ENCODE assay signal across 9 mouse cellular contexts in the genomic region with DNA sequence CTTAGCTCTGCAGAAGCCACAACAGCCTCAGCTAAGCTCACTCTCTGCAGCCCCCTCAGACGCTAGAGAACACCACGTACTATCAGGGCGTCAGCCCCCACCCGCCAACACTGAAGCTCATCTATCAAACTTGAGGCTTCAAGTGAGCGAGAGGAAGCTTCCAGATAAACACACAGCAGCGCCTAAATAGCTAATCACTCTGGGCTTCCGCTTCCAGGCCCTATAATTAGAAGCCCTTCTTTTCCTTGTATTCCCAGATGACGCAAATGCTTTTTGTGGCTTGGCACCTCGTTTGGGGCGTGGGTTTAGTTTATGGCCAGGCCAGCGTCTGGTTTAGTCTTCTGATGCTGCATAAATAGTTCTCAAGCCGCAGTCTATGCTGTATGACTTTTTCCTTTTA.
DNase-seq lines count a peak whose midpoint lies in the region; ATAC-seq and TF ChIP-seq lines count a peak whose summit lies in the region.
"Had no signal": no experiment of that assay in that cellular context is flagged by ENCODE, and none has a peak within 500 bp of the region (broad histone marks: within the 10 kb centered on the region; RNA-seq: fewer than 3 reads in every experiment).

No protein-coding gene starts in this region.

- H3K9ac ChIP-seq in kidney, postnatal 0 days (ENCODE audit: low read depth, low read length), result 0 out of 2 replicates have a peak overlapping the region, but pooled peaks have one; percentile 14
- no peak overlapping the region for H3K9ac ChIP-seq in limb, embryonic 14.5 days (ENCODE audit: low read depth, low read length, severe bottlenecking)
- H3K9ac ChIP-seq in midbrain, postnatal 0 days (replicated peaks; ENCODE audit: low read length, poor library complexity, severe bottlenecking), result no peak overlapping the region
- H3K9ac ChIP-seq: neural tube, embryonic 13.5 days had no signal

- no peaks in the 10 kb centered on the region for H3K36me3 ChIP-seq in kidney, postnatal 0 days (ENCODE audit: insufficient read depth, low read length)
- H3K36me3 ChIP-seq in limb, embryonic 14.5 days (ENCODE audit: control insufficient read depth, insufficient read depth, low read length), result no peaks in the 10 kb centered on the region; the same call in 1 of the 2 replicates
- no peaks in the 10 kb centered on the region for H3K36me3 ChIP-seq in midbrain, postnatal 0 days (ENCODE audit: insufficient read depth, low read length)
- H3K36me3 ChIP-seq: neural tube, embryonic 13.5 days had no signal

- H3K27me3 ChIP-seq in kidney, postnatal 0 days (ENCODE audit: insufficient read depth, low read length), result no peaks in the 10 kb centered on the region
- H3K27me3 ChIP-seq in limb, embryonic 14.5 days (ENCODE audit: control insufficient read depth, insufficient read depth, low read length), result no peaks in the 10 kb centered on the region
- no peaks in the 10 kb centered on the region for H3K27me3 ChIP-seq in midbrain, postnatal 0 days (ENCODE audit: insufficient read depth, low read length)
- H3K27me3 ChIP-seq: neural tube, embryonic 13.5 days had no signal

- TF ChIP-seq CTCF in kidney, postnatal 0 days (IDR thresholded peaks at IDR 0.05; ENCODE audit: low read depth), result no peak
- TF ChIP-seq CTCF in midbrain, postnatal 0 days (IDR thresholded peaks at IDR 0.05), result no peak

- TF ChIP-seq POLR2A in limb, embryonic 14.5 days (IDR thresholded peaks at IDR 0.05; ENCODE audit: borderline replicate concordance, extremely low read depth, insufficient read depth, insufficient read length), result no peak

- no peak overlapping the region for H3K4me2 ChIP-seq in kidney, postnatal 0 days (ENCODE audit: low read length)
- H3K4me2 ChIP-seq in limb, embryonic 14.5 days (replicated peaks; ENCODE audit: low read depth, low read length, severe bottlenecking), result peak overlapping the region; percentile 23; the same call in 1 of the 2 replicates
- H3K4me2 ChIP-seq in midbrain, postnatal 0 days (ENCODE audit: low read depth, low read length, poor library complexity, severe bottlenecking), result no peak overlapping the region
- H3K4me2 ChIP-seq: neural tube, embryonic 13.5 days had no signal

- H3K9me3 ChIP-seq in kidney, postnatal 0 days (replicated peaks; ENCODE audit: low read length), result no peaks in the 10 kb centered on the region
- H3K9me3 ChIP-seq in limb, embryonic 14.5 days (ENCODE audit: control insufficient read depth, low read length), result no peaks in the 10 kb centered on the region
- no peaks in the 10 kb centered on the region for H3K9me3 ChIP-seq in midbrain, postnatal 0 days (ENCODE audit: low read length)
- H3K9me3 ChIP-seq: neural tube, embryonic 13.5 days had no signal

- H3K4me3 ChIP-seq in kidney, postnatal 0 days (replicated peaks; ENCODE audit: low read depth, low read length), result no peak overlapping the region
- H3K4me3 ChIP-seq in limb, embryonic 14.5 days (replicated peaks; ENCODE audit: low read length), result no peak overlapping the region
- H3K4me3 ChIP-seq in midbrain, postnatal 0 days (ENCODE audit: low read depth, low read length), result no peak overlapping the region
- H3K4me3 ChIP-seq: neural tube, embryonic 13.5 days had no signal

- H3K27ac ChIP-seq in kidney, postnatal 0 days, result peak overlapping the region; percentile 75; the same call in 1 of the 2 replicates
- H3K27ac ChIP-seq in limb, embryonic 14.5 days (replicated peaks; ENCODE audit: low read depth, low read length), result no peak overlapping the region
- no peak overlapping the region for H3K27ac ChIP-seq in midbrain, postnatal 0 days (ENCODE audit: low read depth, low read length)
- H3K27ac ChIP-seq: neural tube, embryonic 13.5 days had no signal

- WGBS in kidney, postnatal 0 days, result 20% methylated on average over 12 of the region's 12 CpGs
- 6% methylated on average over 12 of the region's 12 CpGs for WGBS in limb, embryonic 14.5 days
- 65% methylated on average over 12 of the region's 12 CpGs for WGBS in midbrain, postnatal 0 days

- no peaks in the 10 kb centered on the region; the same call in 1 of the 2 replicates for H3K4me1 ChIP-seq in kidney, postnatal 0 days (replicated peaks; ENCODE audit: insufficient read depth, low read length)
- H3K4me1 ChIP-seq in limb, embryonic 14.5 days (ENCODE audit: control insufficient read depth, insufficient read depth, low read length), result peaks cover 13% of the 10 kb centered on the region
- H3K4me1 ChIP-seq in midbrain, postnatal 0 days (ENCODE audit: insufficient read depth, low read length), result no peaks in the 10 kb centered on the region

- ATAC-seq in kidney, postnatal 0 days (replicated peaks; ENCODE audit: low FRiP score, low read depth), result no peak
- no peak for ATAC-seq in limb, embryonic 14.5 days (ENCODE audit: low FRiP score, low read depth)
- no peak for ATAC-seq in midbrain, postnatal 0 days (ENCODE audit: low FRiP score)

- peak; percentile 52 for DNase-seq in MEL-GATA-1-ER (ENCODE audit: extremely low read depth, low read depth)
- DNase-seq in brain, adult 2 months (ENCODE audit: low read depth, low spot score), result peak; percentile 85
- peak; percentile 90 to 94 for DNase-seq in heart, adult 18-20 months
- peak; percentile 87 for DNase-seq in kidney, postnatal 0 days (ENCODE audit: low spot score)
- peak; percentile 58 for DNase-seq in limb, embryonic 14.5 days (ENCODE audit: low spot score)
- DNase-seq in right cerebral cortex, postnatal 4 days, result peak; percentile 7
- no peak for DNase-seq in midbrain, postnatal 0 days (ENCODE audit: low spot score)
- DNase-seq in urinary bladder, adult 2 months (ENCODE audit: low spot score), result no peak

Comparison
In these comparisons a context has a peak if more than half of its experiments do, and no peak if none do; other contexts are left out.
1. DNase-seq: peak in MEL-GATA-1-ER (single experiment), brain, adult 2 months (single experiment), heart, adult 18-20 months (2 of 2), kidney, postnatal 0 days (single experiment), limb, embryonic 14.5 days (single experiment) and right cerebral cortex, postnatal 4 days (single experiment); none in midbrain, postnatal 0 days (single experiment) and urinary bladder, adult 2 months (single experiment).